Mouse (Mus musculus) T-cell, adult 2 months (primary cell): ENCODE data around the gene Gm5726.
"Not testable (repeated sequence)": the region's sequence is repeated elsewhere in the genome, so short reads cannot be mapped to it uniquely, and the experiment has no call there.

Experiments used
- DNase-seq: peaks from one replicate; pipeline ENCODE4 v3.0.0; 2022; ENCODE audit warnings: low spot score

Gene Gm5726

DNA sequence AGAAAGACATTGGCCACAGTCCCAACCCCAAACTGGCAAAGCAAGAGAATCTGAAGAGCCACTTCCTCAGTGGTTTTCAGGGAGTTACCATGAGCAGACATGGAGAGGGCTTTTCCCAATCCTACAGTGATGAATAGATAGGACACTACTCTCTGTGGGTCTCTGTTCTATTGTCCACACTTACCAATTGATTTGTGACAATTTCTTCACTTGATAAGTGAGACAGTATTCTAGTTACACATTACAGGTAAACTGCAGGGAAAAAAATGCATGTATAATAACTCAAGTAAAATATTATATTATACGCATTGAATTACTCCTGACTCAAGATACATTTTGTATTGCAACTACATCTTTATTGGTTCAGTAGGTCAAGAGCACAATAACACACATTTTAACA, at the start of gene Gm5726:
TSS of gene Gm5726 (minus strand) at position 101 of the 400 bp plus-strand sequence.
- DNase-seq: not testable (repeated sequence)

DNA sequence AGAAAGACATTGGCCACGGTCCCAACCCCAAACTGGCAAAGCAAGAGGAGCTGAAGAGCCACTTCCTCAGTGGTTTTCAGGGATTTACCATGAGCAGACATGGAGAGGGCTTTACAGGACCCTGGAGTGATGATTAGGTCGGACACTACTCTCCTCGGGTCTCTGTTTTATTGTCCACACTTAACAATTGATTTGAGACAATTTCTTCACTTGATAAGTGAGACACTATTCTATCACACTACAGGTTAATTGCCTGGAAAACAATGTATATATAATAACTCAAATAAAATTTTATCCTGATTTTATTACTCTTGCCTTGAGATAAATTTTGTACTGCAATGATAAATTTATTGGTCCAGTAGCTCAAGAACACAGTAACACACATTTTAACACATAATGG, 30.6 kb upstream of the Gm5726 start, which contains the start of gene Gm4141:
TSS of gene Gm4141 (minus strand) at position 101 of the 400 bp plus-strand sequence.
- DNase-seq: not testable (repeated sequence)

DNA sequence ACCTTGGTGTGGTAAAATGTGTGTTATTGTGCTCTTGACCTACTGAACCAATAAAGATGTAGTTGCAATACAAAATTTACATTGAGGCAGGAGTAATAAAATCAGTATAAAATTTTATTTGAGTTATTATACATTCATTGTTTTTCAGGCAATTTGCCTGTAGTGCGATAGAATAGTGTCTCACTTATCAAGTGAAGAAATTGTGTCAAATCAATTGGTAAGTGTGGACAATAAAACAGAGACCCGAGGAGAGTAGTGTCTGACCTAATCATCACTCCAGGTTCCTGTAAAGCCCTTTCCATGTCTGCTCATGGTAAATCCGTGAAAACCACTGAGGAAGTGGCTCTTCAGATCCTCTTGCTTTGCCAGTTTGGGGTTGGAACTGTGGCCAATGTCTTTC, 12.0 kb downstream of the Gm5726 start, which contains the start of gene Vmn1r104:
TSS of gene Vmn1r104 (plus strand) at position 301 of the 400 bp plus-strand sequence.
- DNase-seq: not testable (repeated sequence)

DNA sequence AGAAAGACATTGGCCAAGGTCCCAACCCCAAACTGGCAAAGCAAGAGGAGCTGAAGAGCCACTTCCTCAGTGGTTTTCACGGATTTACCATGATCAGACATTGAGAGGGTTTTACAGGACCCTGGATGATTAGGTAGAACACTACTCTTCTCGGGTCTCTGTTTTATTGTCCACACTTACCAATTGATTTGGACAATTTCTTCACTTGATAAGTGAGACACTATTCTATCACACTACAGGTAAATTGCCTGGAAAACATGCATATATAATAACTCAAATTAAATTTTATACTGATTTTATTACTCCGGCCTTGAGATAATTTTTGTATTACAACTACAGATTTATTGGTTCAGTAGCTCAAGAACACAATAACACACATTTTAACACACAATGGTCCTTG, 35.1 kb downstream of the Gm5726 start, which contains the start of gene Vmn1r103:
TSS of gene Vmn1r103 (minus strand) at position 101 of the 400 bp plus-strand sequence.
- not testable (repeated sequence) for DNase-seq
